ENCODE assay signal across 8 mouse cellular contexts in genomic region chr5:135188214-135188554, GRCm38 (mm10). TPM values are rescaled to one million over a fixed set of nuclear protein-coding genes. Genes with fewer than 3 reads are reported as not detected.
A peak's percentile ranks its signal among the peaks of the same experiment; 100 is the strongest.
DNase-seq lines count a peak whose midpoint lies in the region; ATAC-seq and TF ChIP-seq lines count a peak whose summit lies in the region.

No protein-coding gene starts in this region.

- no peak for ATAC-seq in heart, embryonic 16.5 days (replicated peaks; ENCODE audit: extremely low read depth, insufficient read depth, low FRiP score)
- no peak for ATAC-seq in G1E (ENCODE audit: extremely low read depth, insufficient number of reproducible peaks, low FRiP score, poor library complexity, severe bottlenecking)
- no peak for ATAC-seq in midbrain, embryonic 11.5 days (ENCODE audit: low FRiP score)

- H3K4me2 ChIP-seq in heart, embryonic 16.5 days (ENCODE audit: low read depth, low read length), result peak overlapping the region; percentile 78
- peak overlapping the region; percentile 82 for H3K4me2 ChIP-seq in midbrain, embryonic 11.5 days

- H3K27me3 ChIP-seq in heart, embryonic 16.5 days (ENCODE audit: control insufficient read depth, insufficient read depth, low read length), result no peaks in the 10 kb centered on the region
- H3K27me3 ChIP-seq in G1E (ENCODE audit: insufficient read depth, low read length), result no peaks in the 10 kb centered on the region
- H3K27me3 ChIP-seq in hindbrain, embryonic 10.5 days (ENCODE audit: insufficient read depth, poor library complexity, severe bottlenecking), result no peaks in the 10 kb centered on the region
- no peaks in the 10 kb centered on the region for H3K27me3 ChIP-seq in midbrain, embryonic 11.5 days (ENCODE audit: control insufficient read depth, insufficient read depth, low read length)

- no peaks in the 10 kb centered on the region for H3K9me3 ChIP-seq in heart, embryonic 16.5 days (replicated peaks; ENCODE audit: control insufficient read depth, low read length)
- H3K9me3 ChIP-seq in G1E (replicated peaks), result peaks cover 6% of the 10 kb centered on the region
- H3K9me3 ChIP-seq in hindbrain, embryonic 10.5 days, result peaks cover 5% of the 10 kb centered on the region; the same call in 1 of the 2 replicates
- peaks cover 2% of the 10 kb centered on the region; the same call in 1 of the 2 replicates for H3K9me3 ChIP-seq in midbrain, embryonic 11.5 days (ENCODE audit: control insufficient read depth, low read length)

- peaks cover 25% of the 10 kb centered on the region for H3K4me1 ChIP-seq in heart, embryonic 16.5 days (ENCODE audit: control insufficient read depth, insufficient read depth, low read length)
- H3K4me1 ChIP-seq in G1E (ENCODE audit: insufficient read depth, low read depth, low read length), result peaks cover 38% of the 10 kb centered on the region
- H3K4me1 ChIP-seq in hindbrain, embryonic 10.5 days (replicated peaks), result peaks cover 35% of the 10 kb centered on the region
- H3K4me1 ChIP-seq in midbrain, embryonic 11.5 days (ENCODE audit: control insufficient read depth, insufficient read depth, low read length), result peaks cover 27% of the 10 kb centered on the region

- H3K27ac ChIP-seq in heart, embryonic 16.5 days (ENCODE audit: low read length), result peak overlapping the region; percentile 94
- peak overlapping the region; percentile 99 for H3K27ac ChIP-seq in hindbrain, embryonic 10.5 days
- H3K27ac ChIP-seq in midbrain, embryonic 11.5 days (ENCODE audit: low read depth, low read length), result peak overlapping the region; percentile 97

- H3K4me3 ChIP-seq in heart, embryonic 16.5 days (ENCODE audit: low read length), result peak overlapping the region; percentile 98
- peak overlapping the region; percentile 97 for H3K4me3 ChIP-seq in G1E (ENCODE audit: low read depth, low read length)
- peak overlapping the region; percentile 98 for H3K4me3 ChIP-seq in hindbrain, embryonic 10.5 days
- H3K4me3 ChIP-seq in midbrain, embryonic 11.5 days (ENCODE audit: low read depth, low read length), result peak overlapping the region; percentile 100

- no peak for TF ChIP-seq CTCF in G1E (IDR thresholded peaks at IDR 0.05; ENCODE audit: low read depth, low read length)

- no peak for DNase-seq in heart, adult 8-10 months (ENCODE audit: low spot score)
- no peak for DNase-seq in G1E (ENCODE audit: low spot score)
- DNase-seq in hindbrain, embryonic 10.5 days (ENCODE audit: low spot score), result no peak
- DNase-seq in midbrain, embryonic 11.5 days (ENCODE audit: low spot score, missing footprints), result no peak
- DNase-seq in c-Kit-positive CD71-positive TER-119-positive erythroid progenitor cells, embryonic 14.5 days (ENCODE audit: low spot score), result no peak
- no peak for DNase-seq in spleen, postnatal 4 days (ENCODE audit: low spot score in 2 of 2)
- DNase-seq in thymus, adult 18-20 months, result no peak

- WGBS in heart, embryonic 16.5 days, result under 1% methylated on average over 8 of the region's 8 CpGs
- WGBS in hindbrain, embryonic 10.5 days, result 0% methylated on average over 8 of the region's 8 CpGs
- 0% methylated on average over 8 of the region's 8 CpGs for WGBS in midbrain, embryonic 11.5 days

- H3K9ac ChIP-seq in heart, embryonic 16.5 days (ENCODE audit: low read length), result peak overlapping the region; percentile 98
- H3K9ac ChIP-seq in midbrain, embryonic 11.5 days (ENCODE audit: low read length), result peak overlapping the region; percentile 99

- H3K36me3 ChIP-seq in heart, embryonic 16.5 days (ENCODE audit: control insufficient read depth, insufficient read depth), result peaks cover 3% of the 10 kb centered on the region; the same call in 1 of the 2 replicates
- peaks cover 46% of the 10 kb centered on the region for H3K36me3 ChIP-seq in G1E (replicated peaks)
- peaks cover 57% of the 10 kb centered on the region for H3K36me3 ChIP-seq in hindbrain, embryonic 10.5 days
- H3K36me3 ChIP-seq in midbrain, embryonic 11.5 days (ENCODE audit: control insufficient read depth, insufficient read depth, low read length), result peaks cover under 1% of the 10 kb centered on the region; the same call in 1 of the 2 replicates

RNA-seq across cellular contexts. Expression of gene Baz1b, which starts 1.1 kb away (rescaled TPM):
- polyA plus RNA-seq in heart, embryonic 16.5 days (2015; fragmentation: Nextera tagmentation; extraction: Ambion mirVana), result 21.1 and 22.9 TPM in 2 replicates
- 10 to 100 TPM; 40.4 to 48.7 (median 43.6) TPM for total RNA-seq in heart, adult 8-10 months (2022)
- total RNA-seq in G1E (2014; fragmentation: Nextera tagmentation), result 223 and 232 TPM in 2 replicates
- total RNA-seq in G1E (2017), result 159 and 187 TPM in 2 replicates
- 65.7 and 67.9 TPM in 2 replicates for polyA plus RNA-seq in G1E (2012)
- polyA plus RNA-seq in hindbrain, embryonic 10.5 days (2016; fragmentation: Nextera tagmentation; extraction: Ambion mirVana), result 41.1 and 53.8 TPM in 2 replicates
- polyA plus RNA-seq in midbrain, embryonic 11.5 days (2014; fragmentation: Nextera tagmentation; extraction: Ambion mirVana), result 57.7 and 60.6 TPM in 2 replicates

RNA-seq across cellular contexts. Expression of gene Bcl7b, which starts 20.1 kb away (rescaled TPM):
- 40.1 and 47.7 TPM in 2 replicates for polyA plus RNA-seq in heart, embryonic 16.5 days (2015; fragmentation: Nextera tagmentation; extraction: Ambion mirVana)
- total RNA-seq in heart, adult 8-10 months (2022), result 10 to 100 TPM; 39.8 to 47.6 (median 44.6) TPM
- 33.6 and 54.5 TPM in 2 replicates for total RNA-seq in G1E (2014; fragmentation: Nextera tagmentation)
- 23.5 and 27.9 TPM in 2 replicates for total RNA-seq in G1E (2017)
- 51.1 and 52.4 TPM in 2 replicates for polyA plus RNA-seq in G1E (2012)
- polyA plus RNA-seq in hindbrain, embryonic 10.5 days (2016; fragmentation: Nextera tagmentation; extraction: Ambion mirVana), result 45.7 and 46.1 TPM in 2 replicates
- 39.2 and 42.6 TPM in 2 replicates for polyA plus RNA-seq in midbrain, embryonic 11.5 days (2014; fragmentation: Nextera tagmentation; extraction: Ambion mirVana)

RNA-seq across cellular contexts. Expression of gene Tbl2, which starts 38.7 kb away (rescaled TPM):
- 18.9 and 20.3 TPM in 2 replicates for polyA plus RNA-seq in heart, embryonic 16.5 days (2015; fragmentation: Nextera tagmentation; extraction: Ambion mirVana)
- 10 to 100 TPM in 3 of 4 experiments, 1 to 10 TPM in 1; 9.6 to 14.0 (median 10.7) TPM for total RNA-seq in heart, adult 8-10 months (2022)
- 27.9 and 37.2 TPM in 2 replicates for total RNA-seq in G1E (2014; fragmentation: Nextera tagmentation)
- 21.5 and 25.1 TPM in 2 replicates for total RNA-seq in G1E (2017)
- 18.2 and 22.5 TPM in 2 replicates for polyA plus RNA-seq in G1E (2012)
- 20.0 and 23.7 TPM in 2 replicates for polyA plus RNA-seq in hindbrain, embryonic 10.5 days (2016; fragmentation: Nextera tagmentation; extraction: Ambion mirVana)
- polyA plus RNA-seq in midbrain, embryonic 11.5 days (2014; fragmentation: Nextera tagmentation; extraction: Ambion mirVana), result 20.1 and 21.2 TPM in 2 replicates
